Mouse (Mus musculus) layer of hippocampus, adult 2 months (tissue): Measurements from ENCODE around the gene Nkap. TPM values are rescaled to one million over a fixed set of nuclear protein-coding genes. Genes with fewer than 3 reads are reported as not detected.
"Not testable (repeated sequence)": the region's sequence is repeated elsewhere in the genome, so short reads cannot be mapped to it uniquely, and the experiment has no call there.

Experiments
- DNase-seq, 2 experiments: peaks; one replicate each; pipeline ENCODE4 v3.0.0; 2022; ENCODE audit warnings: low spot score in 2 of 2
- H3K27ac ChIP-seq: fragments of 200-600 bp; 2 replicates; pipeline ENCODE4 v1.8.1; 2022
- H3K4me3 ChIP-seq: fragments of 200-600 bp; 2 replicates; pipeline ENCODE4 v1.8.1; 2022; ENCODE audit warnings: mild to moderate bottlenecking
- CTCF ChIP-seq: fragments of 200-600 bp; conservative IDR thresholded peaks from 2 replicates; pipeline ENCODE4 v1.8.1; 2022; ENCODE audit warnings: antibody characterized with exemption, mild to moderate bottlenecking, moderate library complexity
- total RNA-seq, 2 experiments: library from RNA; stranded (reverse); gene quantifications; 2 replicates each; pipeline ENCODE4 v1.2.3; 2021

The Nkap gene
- total RNA-seq, 2 experiments from 2014 or later: 13.5 to 15.2 TPM

DNA sequence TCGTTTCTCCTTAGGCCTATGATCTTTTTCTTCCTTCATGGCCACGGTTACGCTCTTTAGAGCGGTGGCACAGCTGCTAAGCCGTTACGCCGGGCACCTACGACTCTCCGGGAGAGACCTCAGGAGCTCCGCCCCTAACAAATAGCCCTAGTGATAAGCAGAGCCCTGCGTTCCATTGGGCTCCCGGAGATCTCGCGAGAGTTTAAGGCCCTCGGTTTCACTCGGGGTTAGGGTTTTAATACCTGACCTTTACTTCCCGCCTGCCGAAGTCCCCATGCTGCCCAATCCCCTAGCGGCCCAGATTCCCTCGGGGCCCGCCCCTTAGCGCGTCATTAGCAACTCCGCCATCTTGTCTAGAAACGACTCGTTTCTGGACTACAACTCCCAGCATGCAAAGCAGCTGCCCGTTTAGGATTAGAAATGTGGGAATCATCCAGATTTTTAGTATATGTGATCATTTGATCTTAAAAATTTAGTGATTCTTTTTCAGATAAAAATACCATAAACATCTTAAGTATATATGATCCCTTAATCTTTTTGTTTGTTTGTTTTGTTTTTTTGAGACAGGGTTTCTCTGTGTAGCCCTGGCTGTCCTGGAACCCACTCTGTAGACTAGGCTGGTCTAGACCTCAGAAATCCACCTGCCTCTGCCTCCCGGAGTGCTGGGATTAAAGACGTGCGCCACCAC lies 16.3 kb upstream of the Nkap start, which contains the start of gene Upf3b:
TSS of gene Upf3b (minus strand) at position 130 of the 688 bp plus-strand sequence.
- DNase-seq: peak; percentile 87 to 95
- H3K27ac ChIP-seq: peak within 1 kb of the TSS; percentile 82
- H3K4me3 ChIP-seq: peak within 1 kb of the TSS; percentile 84
- TF ChIP-seq CTCF: 0 out of 2 replicates have a peak, but pooled peaks have one; percentile 22

DNA sequence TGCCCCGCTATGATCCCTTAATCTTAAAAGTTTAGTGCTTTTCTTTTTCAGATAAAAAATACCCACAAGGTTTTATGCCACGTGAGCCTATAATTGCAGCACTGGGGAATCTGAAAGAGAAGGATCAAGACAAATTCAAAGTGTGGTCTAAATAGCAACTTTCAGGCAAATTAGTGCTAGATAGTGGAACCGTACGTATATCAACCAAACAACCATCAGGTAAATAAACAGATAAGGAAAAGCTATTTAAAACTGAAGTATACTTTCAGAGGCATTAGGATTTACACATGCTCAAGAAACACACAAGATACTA lies 15.8 kb upstream of the Nkap start:
- H3K4me3 ChIP-seq: peak overlapping the region; percentile 84; the same call in 1 of the 2 replicates
- DNase-seq: no peak
- no peak for TF ChIP-seq CTCF
- H3K27ac ChIP-seq: 0 out of 2 replicates have a peak overlapping the region, but pooled peaks have one; percentile 48

DNA sequence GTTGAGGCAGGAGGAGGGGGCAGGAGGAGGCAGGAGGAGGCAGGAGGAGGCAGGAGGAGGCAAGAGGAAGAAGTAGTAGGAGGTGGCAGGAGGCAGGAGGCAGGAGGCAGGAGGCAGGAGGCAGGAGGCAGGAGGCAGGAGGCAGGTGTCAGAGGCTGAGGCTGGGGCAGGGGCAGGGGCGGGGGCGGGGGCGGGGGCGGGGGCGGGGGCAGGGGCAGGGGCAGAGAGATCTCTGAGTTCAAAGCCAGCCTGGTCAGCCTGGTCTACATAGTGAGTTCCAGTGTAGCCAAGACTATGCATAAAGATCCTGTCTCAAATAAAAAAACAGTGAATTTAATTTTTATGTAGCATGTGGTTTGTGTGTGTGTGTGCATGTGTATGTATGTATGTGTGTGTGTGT lies 9.5 kb upstream of the Nkap start:
- H3K4me3 ChIP-seq: no peak overlapping the region
- no peak overlapping the region for H3K27ac ChIP-seq
- TF ChIP-seq CTCF: no peak
- no peak for DNase-seq

DNA sequence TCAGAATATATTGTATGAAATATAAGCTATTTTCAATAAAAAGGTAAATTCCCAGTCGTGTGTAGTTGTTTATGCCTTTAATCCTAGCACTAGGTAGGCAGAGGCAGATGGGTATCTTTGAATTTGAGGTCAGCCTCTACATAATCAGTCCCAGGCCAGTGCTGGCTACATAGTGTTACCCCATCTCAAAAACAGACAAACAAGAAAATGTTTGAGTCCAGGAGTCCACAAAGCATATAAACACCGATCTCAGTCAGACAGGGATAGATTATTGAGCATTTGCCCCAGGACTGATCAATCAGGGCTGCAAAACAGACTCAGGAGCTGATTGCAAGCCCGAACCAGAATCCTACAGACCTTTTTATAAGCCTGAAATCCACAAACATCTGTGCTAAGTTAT lies 7.0 kb upstream of the Nkap start:
- DNase-seq: no peak
- H3K27ac ChIP-seq: no peak overlapping the region
- TF ChIP-seq CTCF: no peak
- no peak overlapping the region for H3K4me3 ChIP-seq

DNA sequence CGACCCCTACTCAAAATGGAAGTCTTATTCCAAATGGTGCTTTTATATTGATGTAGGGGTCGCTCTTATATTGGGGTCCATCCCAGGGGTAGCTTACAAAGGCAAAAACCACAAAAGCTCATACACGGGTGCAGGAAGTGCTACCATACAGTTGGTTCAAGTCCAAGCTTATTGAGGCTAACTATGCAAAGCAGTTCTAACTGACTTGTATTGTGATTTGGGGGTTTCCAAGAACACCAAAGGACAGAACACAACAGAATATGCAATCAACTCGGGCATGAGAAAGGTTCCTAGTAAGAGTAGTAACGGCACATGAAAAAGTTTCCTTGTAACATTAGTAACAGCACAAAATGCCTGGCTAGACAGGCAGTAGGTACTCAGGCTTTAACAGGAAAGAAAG lies 6.4 kb upstream of the Nkap start:
- no peak for DNase-seq
- TF ChIP-seq CTCF: no peak
- Histone ChIP-seq H3K27ac (no peak overlapping the region), H3K4me3 (no peak overlapping the region)

DNA sequence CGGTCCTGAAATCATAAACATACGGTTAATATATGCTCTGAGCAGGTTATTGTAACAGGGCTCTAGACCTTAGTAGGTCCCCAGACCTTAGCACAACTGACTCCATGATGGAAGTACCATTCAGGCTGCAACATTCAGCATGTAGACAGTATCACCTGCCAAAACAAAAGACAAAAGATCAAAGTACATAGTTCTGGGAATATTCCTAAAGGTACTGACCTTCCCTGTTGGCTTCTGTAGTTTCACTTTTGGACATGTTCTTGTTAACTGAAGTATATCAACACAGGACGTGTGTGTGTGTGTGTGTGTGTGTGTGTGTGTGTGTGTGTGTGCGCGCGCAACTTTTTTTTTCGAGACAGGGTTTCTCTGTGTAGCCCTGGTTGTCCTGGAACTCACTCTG lies 1.1 kb upstream of the Nkap start:
- no peak overlapping the region for H3K4me3 ChIP-seq
- no peak for TF ChIP-seq CTCF
- no peak for DNase-seq
- H3K27ac ChIP-seq: no peak overlapping the region

DNA sequence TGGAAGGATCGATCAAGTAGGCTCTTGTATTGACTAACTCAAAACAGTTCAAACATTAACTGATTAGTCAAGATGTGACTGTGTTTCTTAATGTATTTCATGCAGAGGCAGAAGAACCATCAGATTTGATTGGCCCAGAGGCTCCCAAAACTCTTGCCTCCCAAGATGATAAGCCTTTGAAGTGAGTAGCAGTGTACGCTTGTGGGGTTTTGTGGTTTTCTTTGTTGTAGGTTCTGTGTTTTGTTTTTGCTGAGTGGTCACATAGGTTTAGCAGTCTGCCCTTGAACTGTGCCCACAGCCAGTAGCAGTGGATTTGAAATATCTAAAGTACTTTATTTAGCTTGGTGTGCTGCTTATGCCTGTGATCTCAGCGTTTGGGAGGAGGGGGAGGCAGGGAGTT lies 15.1 kb downstream of the Nkap start:
- TF ChIP-seq CTCF: no peak
- H3K4me3 ChIP-seq: no peak overlapping the region
- H3K27ac ChIP-seq: no peak overlapping the region
- no peak for DNase-seq

DNA sequence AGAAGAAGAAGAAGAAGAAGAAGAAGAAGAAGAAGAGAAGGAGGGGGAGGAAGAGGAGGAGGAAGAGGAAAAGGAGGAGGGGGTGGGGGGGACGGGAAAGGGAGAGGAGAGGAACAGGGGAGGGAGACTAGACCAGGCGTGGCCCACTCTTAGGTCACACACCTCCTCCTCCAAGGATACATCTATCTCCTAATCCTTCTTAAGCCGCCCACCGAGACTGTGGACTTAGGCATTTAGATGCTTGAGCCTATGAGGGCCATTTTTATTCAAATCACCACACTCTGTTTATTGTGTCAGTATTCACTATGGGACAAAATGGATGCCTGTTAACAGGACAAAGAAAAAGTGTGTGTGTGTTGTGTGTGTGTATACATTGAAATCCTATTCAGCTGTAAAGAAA lies 17.9 kb downstream of the Nkap start:
- H3K27ac ChIP-seq, DNase-seq, H3K4me3 ChIP-seq: not testable (repeated sequence)

DNA sequence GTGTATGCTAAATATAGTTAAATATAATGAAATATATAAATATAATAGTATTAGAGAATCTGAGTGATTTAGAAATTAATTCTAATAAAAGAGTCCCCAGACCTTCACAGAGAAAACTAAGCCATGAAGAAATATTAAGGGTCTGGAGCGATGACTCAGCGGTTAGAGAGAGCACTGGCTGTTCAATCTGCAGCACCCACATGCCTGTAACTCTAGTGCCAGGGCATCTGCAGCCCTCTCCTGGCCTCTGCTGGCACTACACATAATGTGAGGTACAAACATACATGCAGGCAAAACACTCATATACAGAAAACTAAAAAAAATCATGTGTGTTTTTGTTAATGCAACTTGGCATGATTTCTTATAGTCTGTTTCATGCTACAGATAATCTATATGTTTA lies 18.4 kb downstream of the Nkap start:
- DNase-seq: no peak
- Histone ChIP-seq H3K27ac (no peak overlapping the region), H3K4me3 (no peak overlapping the region)
- peak; percentile 58 for TF ChIP-seq CTCF

DNA sequence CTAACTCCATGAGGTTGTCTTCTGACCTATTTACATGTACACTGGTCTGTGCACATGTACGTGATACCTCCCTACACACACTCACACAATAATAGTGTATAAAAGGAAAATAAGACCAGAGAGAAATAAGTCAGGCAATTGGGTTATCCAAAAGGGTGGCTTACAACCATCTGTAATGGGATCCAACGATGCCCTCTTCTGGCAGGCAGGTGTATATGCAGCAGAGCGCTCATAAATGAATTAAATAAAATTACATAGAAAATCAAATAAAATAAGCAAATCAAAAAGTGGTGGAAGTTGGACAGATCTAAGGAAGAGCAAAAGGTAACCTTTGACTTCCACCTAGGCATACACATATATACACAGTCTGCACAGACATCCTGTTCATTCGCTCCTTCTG lies 31.2 kb downstream of the Nkap start:
- Histone ChIP-seq H3K27ac (no peak overlapping the region), H3K4me3 (no peak overlapping the region)
- TF ChIP-seq CTCF: peak; percentile 74
- no peak for DNase-seq

DNA sequence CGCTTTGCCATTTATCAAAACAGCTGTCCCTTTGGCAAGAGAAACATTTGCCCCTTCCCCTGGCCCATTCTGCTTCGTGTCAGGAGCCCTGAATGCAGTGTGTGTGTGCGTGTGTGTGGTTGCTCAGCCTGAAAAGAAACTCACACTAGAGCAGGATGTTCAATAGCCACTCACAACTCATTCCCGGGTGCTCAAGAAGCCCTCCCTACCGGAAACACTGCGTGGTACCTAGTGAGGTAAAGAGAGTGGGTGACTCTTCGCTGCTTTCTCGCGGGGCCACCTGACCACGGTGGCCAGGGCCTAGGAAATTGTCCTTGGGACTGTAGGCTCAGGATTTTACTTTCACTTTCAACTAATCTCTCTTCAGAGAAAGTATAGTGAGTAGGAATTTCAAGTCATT lies 34.6 kb downstream of the Nkap start:
- no peak for DNase-seq
- no peak overlapping the region for H3K4me3 ChIP-seq
- TF ChIP-seq CTCF: no peak
- H3K27ac ChIP-seq: no peak overlapping the region

DNA sequence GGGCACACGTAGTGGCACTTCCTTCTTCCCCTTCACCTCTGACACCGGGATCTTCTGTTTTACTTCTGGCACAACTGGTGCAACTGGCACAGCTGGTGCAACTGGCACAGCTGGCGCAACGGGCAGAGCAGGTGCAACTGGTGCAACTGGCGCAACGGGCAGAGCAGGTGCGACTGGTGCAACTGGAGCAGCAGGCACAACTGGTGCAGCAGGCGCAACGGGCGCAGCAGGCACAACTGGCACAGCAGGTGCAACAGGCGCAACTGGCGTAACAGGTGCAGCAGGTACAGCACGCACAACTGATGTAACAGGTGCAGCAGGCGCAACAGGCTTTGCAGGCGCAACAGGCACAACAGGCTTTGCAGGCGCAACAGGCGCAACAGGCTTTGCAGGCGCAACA lies 36.5 kb downstream of the Nkap start:
- no peak overlapping the region for H3K4me3 ChIP-seq
- TF ChIP-seq CTCF: no peak
- DNase-seq: no peak

DNA sequence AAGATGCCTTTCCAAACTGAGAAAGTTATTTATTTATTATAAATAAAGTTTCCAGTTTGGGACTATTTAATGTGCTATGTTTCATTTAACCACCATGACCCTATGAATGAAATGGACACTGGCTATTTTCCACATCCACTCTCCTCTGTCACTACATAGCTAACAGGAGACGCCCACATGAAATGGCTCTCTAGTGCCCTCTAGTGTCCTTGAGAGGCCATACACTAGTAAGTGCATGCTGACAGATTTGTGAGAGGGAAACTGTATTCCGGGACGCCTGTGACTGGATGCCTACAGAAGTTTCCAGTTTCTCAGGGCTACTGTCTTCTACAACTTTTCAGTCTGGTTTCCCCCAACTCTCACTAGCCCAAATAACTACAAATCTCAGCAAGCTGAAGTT lies 40.5 kb downstream of the Nkap start:
- Histone ChIP-seq H3K4me3 (no peak overlapping the region), H3K27ac (no peak overlapping the region)
- TF ChIP-seq CTCF: peak; percentile 81
- DNase-seq: peak in 1 of 2 experiments; percentile 18

More for the DNA sequence above, 36.5 kb downstream of the Nkap start:
- no peak overlapping the region for H3K27ac ChIP-seq

DNA sequence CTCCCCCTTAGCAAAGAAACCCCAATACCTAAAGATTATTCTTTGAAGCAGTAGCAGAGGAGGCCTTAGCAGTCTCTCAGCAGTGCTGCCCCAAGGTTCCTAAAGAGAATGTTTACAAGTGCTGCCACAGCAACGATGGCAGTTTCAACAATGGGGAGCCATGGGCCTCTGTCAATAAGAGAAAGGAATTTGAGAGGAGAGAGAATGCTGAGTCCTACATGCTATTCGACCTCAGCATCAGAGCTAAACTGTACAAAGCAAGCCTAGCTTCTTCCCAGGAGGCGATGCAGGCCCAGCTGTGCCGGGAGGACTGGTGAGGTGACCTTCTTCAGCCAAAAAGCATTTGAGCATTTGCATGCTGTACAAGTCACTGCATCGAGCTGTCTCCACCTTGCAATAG lies 42.1 kb downstream of the Nkap start, which contains the start of gene Akap14:
TSS of gene Akap14 (minus strand) at position 101 of the 400 bp plus-strand sequence.
- TF ChIP-seq CTCF: no peak
- no peak for DNase-seq
- no peak within 1 kb of the TSS for H3K27ac ChIP-seq
- H3K4me3 ChIP-seq: no peak within 1 kb of the TSS

DNA sequence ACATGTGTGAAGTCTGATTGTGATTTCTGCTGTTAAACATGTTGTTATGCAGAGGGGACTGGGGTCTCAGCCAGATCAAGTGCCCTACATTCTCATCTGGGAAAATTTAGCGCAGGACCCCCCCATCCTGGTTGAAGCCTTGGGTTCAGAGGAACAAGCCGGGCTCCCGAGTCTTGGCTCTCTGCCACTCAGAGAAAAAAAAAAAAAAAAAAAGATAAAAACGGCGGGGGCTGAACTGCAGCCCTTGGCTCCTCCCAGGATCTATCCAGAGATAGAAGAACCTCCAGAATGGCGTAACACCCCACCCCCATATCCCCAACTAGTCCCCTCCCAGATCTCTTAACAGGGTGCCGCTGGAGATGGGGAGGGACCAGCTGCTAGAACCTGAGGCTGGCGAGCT lies 57.8 kb downstream of the Nkap start:
- H3K4me3 ChIP-seq, DNase-seq, H3K27ac ChIP-seq: not testable (repeated sequence)
